Mouse (Mus musculus): ENCODE measurements around the gene Dlk2. TPM values are rescaled to one million over a fixed set of nuclear protein-coding genes. Genes with fewer than 3 reads are reported as not detected.

Dlk2 gene
- not detected in 2 replicates for polyA plus RNA-seq (2011; ENCODE audit: insufficient read depth, insufficient read length, low replicate concordance, missing spikeins)

DNA sequence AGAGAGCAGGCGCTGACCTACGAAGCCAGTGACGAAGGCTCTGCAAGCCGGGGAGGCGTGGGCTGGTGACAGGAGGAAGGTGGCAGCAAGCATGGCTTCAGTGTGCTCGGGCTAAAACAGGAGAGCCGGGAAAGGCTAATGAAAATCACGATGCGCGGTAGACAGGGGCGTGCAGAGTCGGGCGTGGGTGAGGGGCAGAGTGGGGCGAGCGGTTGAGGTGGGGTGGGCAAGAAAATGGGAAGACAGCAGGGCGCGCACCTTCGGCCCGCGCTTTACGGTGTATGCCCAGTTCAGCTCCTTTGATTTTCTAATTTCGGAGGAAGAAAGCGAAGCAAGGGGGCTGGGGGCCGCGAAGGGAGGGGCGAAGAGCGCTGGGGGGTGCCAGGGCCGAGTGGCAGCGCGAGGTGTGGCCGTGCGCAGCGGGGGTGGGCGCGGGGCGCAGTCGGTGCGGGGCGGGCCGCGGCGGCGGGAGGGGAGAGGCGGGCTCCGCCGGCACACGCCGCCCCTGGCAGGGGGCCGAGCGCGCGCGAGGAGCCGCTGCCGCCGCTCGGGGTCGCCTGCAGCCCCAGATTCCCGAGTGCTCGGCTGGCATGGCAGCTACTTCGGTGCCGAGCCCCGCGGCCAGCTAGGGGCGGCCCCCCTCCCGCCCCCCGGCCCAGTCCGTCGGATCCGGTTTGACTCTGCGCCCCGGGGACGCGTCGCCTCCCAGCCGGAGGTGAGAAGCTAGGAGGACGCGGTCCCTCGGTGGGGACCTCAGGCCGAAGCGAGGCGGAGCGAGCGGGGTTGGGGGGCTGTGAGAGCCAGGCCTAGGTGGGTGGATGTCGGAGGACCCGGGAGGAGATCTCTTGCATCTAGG lies at the start of gene Dlk2:
TSS of gene Dlk2 (plus strand) at position 58 of the 856 bp plus-strand sequence.
- TF ChIP-seq CTCF (IDR thresholded peaks at IDR 0.05; ENCODE audit: control insufficient read depth, insufficient read depth, low read length) (no peak), POLR2A (IDR thresholded peaks at IDR 0.05; ENCODE audit: borderline replicate concordance, control insufficient read depth, low read depth, low read length) (no peak)
- H3K4me1 ChIP-seq (ENCODE audit: control insufficient read depth, insufficient read depth, low read length), result peaks cover 4% of the 10 kb centered on the region
- H3K27ac ChIP-seq (ENCODE audit: control insufficient read depth, insufficient read depth, low read depth, low read length, poor library complexity), result no peak within 1 kb of the TSS
- no peak within 1 kb of the TSS for H3K4me3 ChIP-seq (replicated peaks; ENCODE audit: control insufficient read depth, low read depth, low read length)
- 1% methylated on average over 75 of the region's 86 CpGs for WGBS

- WGBS, result under 1% methylated on average over 53 of the region's 53 CpGs
- TF ChIP-seq CTCF (IDR thresholded peaks at IDR 0.05; ENCODE audit: control insufficient read depth, insufficient read depth, low read length) (no peak; the same call in 1 of the 2 replicates), POLR2A (IDR thresholded peaks at IDR 0.05; ENCODE audit: borderline replicate concordance, control insufficient read depth, low read depth, low read length) (peak; percentile 82; the same call in 1 of the 2 replicates)
- H3K4me3 ChIP-seq (replicated peaks; ENCODE audit: control insufficient read depth, low read depth, low read length), result peak within 1 kb of the TSS; percentile 96
- peak within 1 kb of the TSS; percentile 92 for H3K27ac ChIP-seq (ENCODE audit: control insufficient read depth, insufficient read depth, low read depth, low read length, poor library complexity)
- H3K4me1 ChIP-seq (ENCODE audit: control insufficient read depth, insufficient read depth, low read length), result peaks cover 4% of the 10 kb centered on the region
These were observed 49.6 kb upstream of the Dlk2 start, which contains the start of the genes Polr1c and Yipf3 for GRCm38 (mm10) chr17:46247512-46248188. Gene Polr1c, minus strand, starts transcription at chr17:46248054. Gene Yipf3, plus strand, starts transcription at chr17:46248080.

DNA sequence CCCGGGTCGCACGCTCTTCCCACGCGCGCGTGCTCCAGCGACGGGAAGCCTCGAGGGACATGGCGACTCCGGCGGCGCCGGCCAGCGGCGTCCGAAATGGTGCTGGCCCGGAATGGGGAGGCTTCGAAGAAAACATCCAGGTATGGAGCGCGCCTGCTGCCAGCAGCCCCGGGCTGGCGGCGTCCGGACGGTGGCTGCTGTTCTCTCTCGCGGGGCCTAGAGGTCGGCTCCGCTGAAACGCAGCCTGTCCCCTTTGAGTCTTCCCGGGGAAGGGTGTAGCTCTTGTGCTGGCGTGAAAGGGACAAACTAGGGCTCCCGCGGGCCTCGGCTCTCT lies 49.1 kb upstream of the Dlk2 start:
- H3K4me3 ChIP-seq (replicated peaks; ENCODE audit: control insufficient read depth, low read depth, low read length), result peak overlapping the region; percentile 96
- peaks cover 4% of the 10 kb centered on the region for H3K4me1 ChIP-seq (ENCODE audit: control insufficient read depth, insufficient read depth, low read length)
- WGBS, result under 1% methylated on average over 37 of the region's 37 CpGs
- H3K27ac ChIP-seq (ENCODE audit: control insufficient read depth, insufficient read depth, low read depth, low read length, poor library complexity), result peak overlapping the region; percentile 92
- TF ChIP-seq CTCF (IDR thresholded peaks at IDR 0.05; ENCODE audit: control insufficient read depth, insufficient read depth, low read length) (no peak), POLR2A (IDR thresholded peaks at IDR 0.05; ENCODE audit: borderline replicate concordance, control insufficient read depth, low read depth, low read length) (no peak)

DNA sequence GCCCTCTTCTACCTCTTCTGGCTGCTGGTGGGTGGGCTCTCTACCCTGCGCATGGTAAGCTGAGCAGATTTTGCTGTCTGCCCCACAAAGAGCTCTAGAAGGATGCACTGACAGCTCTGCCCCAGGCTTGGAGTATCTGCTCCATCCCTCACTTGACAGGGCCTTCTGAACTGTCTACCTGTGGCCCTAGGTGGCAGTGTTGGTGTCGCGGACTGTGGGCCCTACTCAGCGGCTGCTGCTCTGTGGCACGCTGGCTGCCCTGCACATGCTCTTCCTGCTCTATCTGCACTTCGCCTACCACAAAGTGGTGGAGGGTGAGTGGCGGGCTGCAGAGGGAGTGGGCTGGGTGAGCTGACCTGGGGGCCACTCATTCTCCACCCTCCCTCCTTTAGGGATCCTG lies 46.0 kb upstream of the Dlk2 start:
- Histone ChIP-seq H3K4me3 (replicated peaks; ENCODE audit: control insufficient read depth, low read depth, low read length) (no peak overlapping the region), H3K4me1 (ENCODE audit: control insufficient read depth, insufficient read depth, low read length) (peaks cover 4% of the 10 kb centered on the region), H3K27ac (ENCODE audit: control insufficient read depth, insufficient read depth, low read depth, low read length, poor library complexity) (no peak overlapping the region)
- no peak for TF ChIP-seq CTCF (IDR thresholded peaks at IDR 0.05; ENCODE audit: control insufficient read depth, insufficient read depth, low read length)
- no peak for TF ChIP-seq POLR2A (IDR thresholded peaks at IDR 0.05; ENCODE audit: borderline replicate concordance, control insufficient read depth, low read depth, low read length)
- WGBS, result 78% methylated on average over 7 of the region's 7 CpGs

DNA sequence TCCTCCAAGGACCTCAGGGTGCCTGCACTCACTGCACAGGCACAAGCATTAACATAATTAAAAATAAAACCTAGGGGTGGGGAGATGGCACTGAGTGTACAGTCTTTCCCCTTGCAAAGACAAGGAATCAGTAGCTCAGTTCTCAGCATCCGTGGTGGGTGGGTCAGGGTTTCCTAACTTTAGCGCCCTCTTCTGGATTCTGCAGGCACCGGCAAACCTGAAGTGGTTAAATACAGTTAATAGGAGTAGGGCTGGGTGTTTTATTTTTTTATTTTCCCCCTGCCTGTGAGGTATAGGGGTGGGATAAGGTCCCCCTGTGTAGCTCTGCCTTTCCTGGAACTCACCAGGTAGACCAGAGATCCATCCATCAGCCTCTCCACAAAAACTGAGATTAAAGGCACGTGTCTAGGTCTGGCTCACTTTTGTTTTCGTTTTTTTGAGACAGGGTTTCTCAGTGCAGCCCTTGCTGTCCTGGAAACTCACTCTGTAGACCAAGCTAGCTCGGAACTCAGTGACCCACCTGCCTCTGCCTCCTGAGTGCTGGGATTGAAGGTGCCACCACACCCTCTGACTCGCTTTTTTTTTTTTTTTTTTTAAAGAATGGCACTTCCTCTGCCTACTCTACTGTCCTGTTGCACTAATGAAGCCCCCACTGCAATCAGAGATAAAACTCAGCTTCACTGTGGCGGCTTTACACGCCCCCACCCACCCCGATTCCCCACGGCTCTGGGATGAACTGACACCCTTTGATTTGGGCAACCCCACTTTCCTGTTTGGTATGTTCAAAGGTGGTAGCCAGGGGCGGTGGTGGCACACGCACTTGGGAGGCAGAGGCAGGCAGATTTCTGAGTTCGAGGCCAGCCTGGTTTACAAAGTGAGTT lies 44.4 kb upstream of the Dlk2 start:
- no peak overlapping the region for H3K4me3 ChIP-seq (replicated peaks; ENCODE audit: control insufficient read depth, low read depth, low read length)
- no peak overlapping the region for H3K27ac ChIP-seq (ENCODE audit: control insufficient read depth, insufficient read depth, low read depth, low read length, poor library complexity)
- H3K4me1 ChIP-seq (ENCODE audit: control insufficient read depth, insufficient read depth, low read length), result no peaks in the 10 kb centered on the region; the same call in 1 of the 2 replicates
- TF ChIP-seq CTCF (IDR thresholded peaks at IDR 0.05; ENCODE audit: control insufficient read depth, insufficient read depth, low read length) (peak; percentile 41; the same call in 1 of the 2 replicates), POLR2A (IDR thresholded peaks at IDR 0.05; ENCODE audit: borderline replicate concordance, control insufficient read depth, low read depth, low read length) (no peak)
- 44% methylated on average over 14 of the region's 14 CpGs for WGBS

DNA sequence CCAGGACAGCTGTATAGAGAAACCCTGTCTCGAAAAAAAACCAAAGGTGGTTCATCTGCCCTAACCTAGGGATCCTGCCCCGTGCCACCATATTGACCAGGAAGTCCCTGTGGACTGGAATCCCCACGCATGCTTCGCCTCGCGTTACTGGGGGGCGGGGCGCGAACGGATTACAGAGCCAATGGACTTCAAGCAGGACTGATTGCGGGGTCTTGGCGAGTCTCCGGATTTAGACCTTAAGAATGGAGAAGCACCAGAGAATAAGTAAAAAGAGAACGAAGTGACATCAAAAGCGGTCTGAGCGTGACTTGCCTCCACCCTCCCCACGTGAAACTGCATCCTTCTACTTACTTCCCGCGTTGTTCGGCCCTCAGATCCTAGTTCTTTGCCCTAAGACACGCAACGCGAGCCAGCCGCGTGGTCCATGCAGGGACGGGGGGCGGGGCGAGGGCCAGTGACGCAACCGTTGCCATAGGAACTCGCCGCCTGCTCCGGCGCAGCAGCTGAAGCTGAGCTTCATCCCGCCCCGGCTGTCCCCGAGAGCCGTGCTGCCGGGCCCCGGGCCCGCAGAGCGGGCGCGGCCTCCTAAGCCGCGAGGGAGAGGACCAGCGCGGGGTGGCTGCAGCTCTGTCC lies 43.7 kb upstream of the Dlk2 start, which contains the start of gene Lrrc73:
TSS of gene Lrrc73 (plus strand) at position 80 of the 633 bp plus-strand sequence.
- H3K4me1 ChIP-seq (ENCODE audit: control insufficient read depth, insufficient read depth, low read length), result no peaks in the 10 kb centered on the region; the same call in 1 of the 2 replicates
- 1% methylated on average over 48 of the region's 48 CpGs for WGBS
- H3K4me3 ChIP-seq (replicated peaks; ENCODE audit: control insufficient read depth, low read depth, low read length), result peak within 1 kb of the TSS; percentile 58
- H3K27ac ChIP-seq (ENCODE audit: control insufficient read depth, insufficient read depth, low read depth, low read length, poor library complexity), result no peak within 1 kb of the TSS; the same call in 1 of the 2 replicates
- TF ChIP-seq POLR2A (IDR thresholded peaks at IDR 0.05; ENCODE audit: borderline replicate concordance, control insufficient read depth, low read depth, low read length) (0 out of 2 replicates have a peak, but pooled peaks have one; percentile 9), CTCF (IDR thresholded peaks at IDR 0.05; ENCODE audit: control insufficient read depth, insufficient read depth, low read length) (no peak)

- H3K27ac ChIP-seq (ENCODE audit: control insufficient read depth, insufficient read depth, low read depth, low read length, poor library complexity), result no peak overlapping the region; the same call in 1 of the 2 replicates
- no peaks in the 10 kb centered on the region; the same call in 1 of the 2 replicates for H3K4me1 ChIP-seq (ENCODE audit: control insufficient read depth, insufficient read depth, low read length)
- 0 out of 2 replicates have a peak, but pooled peaks have one; percentile 3 for TF ChIP-seq POLR2A (IDR thresholded peaks at IDR 0.05; ENCODE audit: borderline replicate concordance, control insufficient read depth, low read depth, low read length)
- TF ChIP-seq CTCF (IDR thresholded peaks at IDR 0.05; ENCODE audit: control insufficient read depth, insufficient read depth, low read length), result no peak
- under 1% methylated on average over 54 of the region's 54 CpGs for WGBS
- peak overlapping the region; percentile 33 for H3K4me3 ChIP-seq (replicated peaks; ENCODE audit: control insufficient read depth, low read depth, low read length)
These were observed 43.1 kb upstream of the Dlk2 start for GRCm38 (mm10) chr17:46254106-46254505.
